Mouse (Mus musculus) erythroblast, embryonic 14.5 days (primary cell): Measurements from ENCODE around the gene Art2b. TPM values are rescaled to one million over a fixed set of nuclear protein-coding genes. Genes with fewer than 3 reads are reported as not detected.

Experiments used
- H3K27me3 ChIP-seq: 2 replicates; pipeline ENCODE4 v1.6.1; 2012; ENCODE audit warnings: inconsistent platforms; ENCODE audit not compliant: control insufficient read depth
- H3K36me3 ChIP-seq: 2 replicates; pipeline ENCODE4 v1.6.1; 2012; ENCODE audit warnings: mild to moderate bottlenecking, inconsistent platforms; ENCODE audit not compliant: control insufficient read depth
- H3K4me1 ChIP-seq: 2 replicates; pipeline ENCODE4 v1.6.1; 2012; ENCODE audit warnings: inconsistent platforms; ENCODE audit not compliant: control insufficient read depth
- H3K4me3 ChIP-seq: replicated peaks from 2 replicates; pipeline ENCODE3; 2012; ENCODE audit warnings: moderate library complexity, mild to moderate bottlenecking, inconsistent platforms
- H3K9me3 ChIP-seq: 2 replicates; pipeline ENCODE4 v1.6.1; 2012; ENCODE audit warnings: low read length, inconsistent platforms, mixed read lengths; ENCODE audit not compliant: control insufficient read depth
- GATA1 ChIP-seq: IDR thresholded peaks from 2 replicates; pipeline ENCODE4 v1.6.1; 2012; ENCODE audit warnings: low read length, inconsistent platforms, mixed read lengths
- TAL1 ChIP-seq: IDR thresholded peaks from 3 replicates; pipeline ENCODE4 v1.6.1; 2012; ENCODE audit warnings: low read length, inconsistent platforms, mixed read lengths
- polyA plus RNA-seq: library from polyadenylated mRNA; stranded (reverse); fragments of >175 nt; gene quantifications from 2 replicates; pipeline ENCODE4 v1.2.3, GENCODE M21; 2012

Gene Art2b
- polyA plus RNA-seq, 1 experiment, result not detected

DNA sequence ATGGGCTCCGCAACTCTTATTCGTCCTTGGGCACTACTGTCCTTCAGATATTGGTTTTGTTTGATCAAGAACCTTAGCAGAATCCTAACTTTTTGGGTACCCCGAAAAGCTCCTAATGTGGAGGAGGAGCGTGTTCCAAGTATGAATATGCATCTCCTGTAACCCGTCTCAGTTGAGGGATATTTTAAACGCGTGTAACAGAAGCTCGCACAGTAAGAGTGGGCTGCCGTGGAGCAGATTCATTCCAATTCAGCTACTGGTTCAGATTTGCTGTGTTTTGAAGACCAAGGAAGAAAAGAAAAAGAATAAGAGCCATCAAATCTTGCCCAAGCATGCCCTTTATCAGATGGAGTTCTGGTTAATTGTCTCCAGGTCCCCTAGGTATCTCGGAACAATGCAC, 43.7 kb downstream of the Art2b start:
- no peaks in the 10 kb centered on the region for H3K27me3 ChIP-seq
- no peak for TF ChIP-seq TAL1
- no peak for TF ChIP-seq GATA1
- H3K9me3 ChIP-seq, result no peaks in the 10 kb centered on the region
- H3K4me1 ChIP-seq, result no peaks in the 10 kb centered on the region
- no peak overlapping the region for H3K4me3 ChIP-seq
- H3K36me3 ChIP-seq, result no peaks in the 10 kb centered on the region

DNA sequence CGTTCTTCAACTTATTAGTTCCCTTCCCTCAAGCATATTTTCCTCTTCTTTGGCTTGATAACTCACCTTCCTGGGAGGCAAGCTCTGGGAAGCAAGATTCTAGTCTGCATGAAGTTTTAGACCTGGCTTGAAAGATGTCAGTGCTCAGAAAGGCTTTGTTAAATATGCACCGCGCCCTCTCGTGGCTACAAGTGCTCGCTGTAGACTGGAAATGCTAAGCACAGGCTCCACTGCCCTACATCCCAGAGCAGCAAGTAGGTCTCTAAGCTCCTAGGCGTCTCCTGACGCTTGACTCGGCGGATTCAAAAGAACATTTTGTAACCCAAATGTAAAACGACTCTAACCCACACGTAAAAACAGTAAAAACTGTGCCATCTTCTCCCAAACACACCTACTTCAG, 44.3 kb downstream of the Art2b start:
- Histone ChIP-seq H3K4me1 (no peaks in the 10 kb centered on the region), H3K9me3 (no peaks in the 10 kb centered on the region), H3K27me3 (no peaks in the 10 kb centered on the region), H3K36me3 (no peaks in the 10 kb centered on the region), H3K4me3 (no peak overlapping the region)
- TF ChIP-seq GATA1 (no peak), TAL1 (no peak)

DNA sequence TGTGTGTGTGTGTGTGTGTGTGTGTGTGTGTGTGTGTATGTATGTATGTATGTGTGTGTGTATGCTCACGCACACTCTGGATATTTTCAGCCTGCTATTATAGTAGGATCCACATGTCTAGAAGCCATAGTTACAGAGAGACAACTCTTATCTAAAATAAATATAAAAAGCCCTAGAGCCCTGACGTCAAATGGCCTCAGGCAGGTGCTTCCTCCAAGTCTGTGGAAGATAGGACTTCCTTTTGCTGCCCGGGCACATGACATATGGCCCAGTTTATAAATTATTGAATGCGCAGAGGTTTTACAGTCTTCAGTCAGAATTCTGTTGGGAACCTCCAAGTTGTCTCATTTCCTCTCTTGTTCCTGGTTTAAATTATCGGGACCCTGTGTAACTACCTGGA, 44.7 kb downstream of the Art2b start:
- no peak for TF ChIP-seq GATA1
- TF ChIP-seq TAL1, result no peak
- H3K27me3 ChIP-seq, result no peaks in the 10 kb centered on the region
- no peaks in the 10 kb centered on the region for H3K4me1 ChIP-seq
- H3K9me3 ChIP-seq, result no peaks in the 10 kb centered on the region
- no peak overlapping the region for H3K4me3 ChIP-seq
- no peaks in the 10 kb centered on the region for H3K36me3 ChIP-seq

DNA sequence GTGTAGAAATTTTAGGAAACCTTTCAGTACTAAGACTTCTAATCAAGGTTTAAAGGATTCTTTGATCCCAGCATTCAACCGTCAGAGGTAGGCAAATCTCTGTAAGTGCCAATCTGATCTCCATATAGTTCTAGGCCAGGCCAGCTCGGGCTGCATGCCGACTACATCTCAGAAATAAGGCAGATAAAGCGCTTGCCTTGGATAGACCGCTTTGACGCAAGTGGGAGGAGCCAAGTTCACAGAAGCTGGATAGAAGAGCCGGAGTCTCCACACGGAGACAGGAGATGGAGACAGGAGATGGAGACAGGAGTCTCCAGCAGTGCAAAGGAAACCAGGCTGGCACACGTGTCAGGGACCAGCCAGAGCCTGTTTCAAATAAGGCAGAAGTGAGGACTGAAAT, 45.6 kb downstream of the Art2b start:
- Histone ChIP-seq H3K4me3 (no peak overlapping the region), H3K4me1 (no peaks in the 10 kb centered on the region), H3K36me3 (no peaks in the 10 kb centered on the region), H3K27me3 (no peaks in the 10 kb centered on the region), H3K9me3 (no peaks in the 10 kb centered on the region)
- no peak for TF ChIP-seq TAL1
- no peak for TF ChIP-seq GATA1

DNA sequence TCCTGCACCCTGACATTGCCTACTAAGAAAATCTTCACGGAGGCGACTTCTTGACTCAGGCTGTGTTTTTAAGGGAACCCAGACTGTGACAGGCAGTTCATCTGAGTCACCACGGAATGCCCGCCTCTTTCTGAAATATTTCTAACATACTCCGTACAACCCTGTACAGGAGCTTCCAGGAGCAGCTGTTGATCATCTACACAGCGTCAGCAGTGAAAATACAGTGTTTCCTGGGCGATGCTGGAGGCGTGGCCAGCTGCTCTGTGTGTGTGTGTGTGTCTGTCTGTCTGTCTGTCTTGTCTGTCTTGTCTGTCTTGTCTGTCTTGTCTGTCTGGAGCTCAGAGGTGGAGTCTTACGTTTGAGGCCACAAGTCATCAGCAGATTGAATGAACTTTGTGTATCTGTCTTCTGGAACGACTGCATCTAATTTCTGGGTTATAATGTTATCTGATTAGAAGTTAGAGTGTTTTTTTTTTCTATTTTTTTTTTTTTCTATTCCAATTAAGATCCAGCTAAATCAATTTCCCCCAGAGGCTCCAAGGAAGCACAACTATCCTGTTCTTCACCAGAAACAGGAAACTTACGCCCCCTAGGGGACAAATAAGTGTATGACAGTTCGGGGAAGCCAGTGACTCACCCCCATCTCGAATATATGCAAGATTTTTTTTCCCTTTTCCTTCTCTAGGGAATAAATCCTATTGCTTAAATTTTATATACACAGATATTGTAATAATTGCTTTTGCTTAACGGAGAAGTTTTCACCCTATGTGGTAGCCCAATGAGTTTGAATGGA, 47.1 kb downstream of the Art2b start:
- H3K36me3 ChIP-seq, result no peaks in the 10 kb centered on the region
- H3K27me3 ChIP-seq, result no peaks in the 10 kb centered on the region
- no peak overlapping the region for H3K4me3 ChIP-seq
- no peak for TF ChIP-seq TAL1
- TF ChIP-seq GATA1, result no peak
- H3K9me3 ChIP-seq, result no peaks in the 10 kb centered on the region
- H3K4me1 ChIP-seq, result no peaks in the 10 kb centered on the region

DNA sequence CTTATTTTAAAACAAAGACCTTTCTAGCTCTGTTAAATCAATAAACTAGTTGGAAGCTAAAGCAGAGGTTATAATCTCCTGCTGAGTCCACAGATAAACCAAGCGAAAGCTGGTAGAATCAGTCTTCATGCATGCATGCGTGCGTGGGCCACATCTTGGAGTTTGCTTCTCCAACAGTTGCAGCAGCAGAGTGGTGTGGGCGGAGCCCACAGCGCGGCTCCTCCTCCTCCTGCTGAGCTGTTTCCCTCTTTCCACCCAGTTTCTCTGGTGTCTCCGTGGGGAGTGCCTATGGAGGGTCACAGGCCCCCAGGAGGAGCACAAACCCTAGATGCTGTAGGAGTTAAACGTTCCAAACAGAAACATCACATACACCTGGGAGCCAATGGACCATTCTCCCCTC, 47.9 kb downstream of the Art2b start:
- no peaks in the 10 kb centered on the region for H3K4me1 ChIP-seq
- no peaks in the 10 kb centered on the region for H3K9me3 ChIP-seq
- no peaks in the 10 kb centered on the region for H3K36me3 ChIP-seq
- H3K4me3 ChIP-seq, result no peak overlapping the region
- TF ChIP-seq GATA1 (no peak), TAL1 (no peak)
- no peaks in the 10 kb centered on the region for H3K27me3 ChIP-seq

DNA sequence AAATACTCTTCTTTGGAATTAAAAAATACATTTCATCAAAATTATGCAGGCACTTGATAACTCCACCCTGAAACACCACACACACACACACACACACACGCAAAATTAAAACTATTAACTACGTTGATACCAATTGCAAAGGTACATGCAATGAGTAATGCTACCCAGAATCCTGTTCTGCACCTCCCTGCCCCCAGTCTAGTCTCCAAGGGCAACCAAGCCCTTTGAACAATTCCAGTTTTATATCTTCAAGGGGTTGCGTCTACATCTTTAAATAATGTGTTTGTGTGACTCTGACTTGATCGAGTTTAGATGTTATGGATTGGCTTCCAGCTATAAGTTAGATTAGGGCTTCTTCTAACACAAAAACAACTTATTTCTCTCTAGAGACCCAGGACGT, 49.9 kb downstream of the Art2b start:
- TF ChIP-seq GATA1 (no peak), TAL1 (no peak)
- Histone ChIP-seq H3K27me3 (no peaks in the 10 kb centered on the region), H3K4me3 (no peak overlapping the region), H3K4me1 (no peaks in the 10 kb centered on the region), H3K9me3 (no peaks in the 10 kb centered on the region), H3K36me3 (no peaks in the 10 kb centered on the region)

DNA sequence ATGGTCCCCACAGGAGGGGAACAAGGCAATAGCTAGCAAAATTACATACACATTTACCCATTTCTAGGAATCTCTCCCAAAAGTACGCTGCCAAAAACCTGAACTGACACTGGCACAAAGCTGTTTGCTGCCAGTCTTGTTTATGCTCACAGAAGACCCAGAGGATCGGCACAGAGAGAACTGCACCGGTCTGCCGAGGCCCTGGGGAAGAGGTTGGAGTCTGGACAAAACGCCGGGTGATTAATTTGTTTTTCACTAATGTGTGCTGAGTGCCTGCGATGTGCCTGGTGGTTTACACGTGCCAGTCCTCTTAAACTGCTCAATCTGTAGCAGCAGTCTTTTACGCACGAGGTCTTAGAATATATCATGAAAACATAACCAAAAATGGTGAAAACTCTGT, 50.3 kb downstream of the Art2b start:
- Histone ChIP-seq H3K36me3 (no peaks in the 10 kb centered on the region), H3K4me1 (no peaks in the 10 kb centered on the region), H3K27me3 (no peaks in the 10 kb centered on the region), H3K4me3 (no peak overlapping the region), H3K9me3 (no peaks in the 10 kb centered on the region)
- TF ChIP-seq TAL1, result no peak

DNA sequence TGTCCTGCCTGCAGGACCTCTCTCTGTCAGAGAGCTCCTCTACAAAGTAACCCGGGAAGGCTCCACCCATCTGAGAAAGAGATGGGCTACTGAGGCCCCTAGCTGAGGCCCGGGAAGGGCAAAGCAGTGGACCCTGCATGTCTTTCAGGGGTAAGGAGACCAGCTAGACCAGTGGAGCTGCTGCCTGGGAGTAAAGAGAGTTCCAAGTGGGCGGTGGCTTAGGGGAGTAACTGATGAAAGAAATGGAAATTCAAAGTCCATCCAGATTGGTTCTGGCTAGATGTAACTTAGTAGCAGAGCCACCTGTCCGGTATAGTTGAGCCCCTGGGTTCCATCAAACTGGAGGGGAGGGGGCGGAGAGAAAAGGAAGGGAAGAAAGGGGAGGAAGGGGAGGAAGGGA, 51.0 kb downstream of the Art2b start:
- Histone ChIP-seq H3K36me3 (no peaks in the 10 kb centered on the region), H3K27me3 (no peaks in the 10 kb centered on the region), H3K9me3 (no peaks in the 10 kb centered on the region), H3K4me1 (no peaks in the 10 kb centered on the region), H3K4me3 (no peak overlapping the region)
- no peak for TF ChIP-seq GATA1
- TF ChIP-seq TAL1, result no peak

Other genes with a start within 250 kb of the Art2b start
- 0.68 and 1.1 TPM in 2 replicates for gene Arap1, start 237.5 kb downstream of the Art2b start, polyA plus RNA-seq
- not detected in 2 replicates for gene Gm45837, start 174.7 kb downstream of the Art2b start, polyA plus RNA-seq
- 0.01 TPM in 2 replicates for gene Pde2a, start 163.9 kb downstream of the Art2b start, polyA plus RNA-seq
- gene Clpb, start 78.0 kb upstream of the Art2b start, polyA plus RNA-seq, result 2.1 and 3.1 TPM in 2 replicates
- gene Phox2a, start 232.7 kb upstream of the Art2b start, polyA plus RNA-seq, result not detected in 2 replicates